Mouse (Mus musculus): ENCODE data around the gene Pck2. TPM values are rescaled to one million over a fixed set of nuclear protein-coding genes. Genes with fewer than 3 reads are reported as not detected.

Gene Pck2
- polyA plus RNA-seq (2011; ENCODE audit: insufficient read depth, insufficient read length, low replicate concordance, missing spikeins): 42.6 and 60.8 TPM in 2 replicates

DNA sequence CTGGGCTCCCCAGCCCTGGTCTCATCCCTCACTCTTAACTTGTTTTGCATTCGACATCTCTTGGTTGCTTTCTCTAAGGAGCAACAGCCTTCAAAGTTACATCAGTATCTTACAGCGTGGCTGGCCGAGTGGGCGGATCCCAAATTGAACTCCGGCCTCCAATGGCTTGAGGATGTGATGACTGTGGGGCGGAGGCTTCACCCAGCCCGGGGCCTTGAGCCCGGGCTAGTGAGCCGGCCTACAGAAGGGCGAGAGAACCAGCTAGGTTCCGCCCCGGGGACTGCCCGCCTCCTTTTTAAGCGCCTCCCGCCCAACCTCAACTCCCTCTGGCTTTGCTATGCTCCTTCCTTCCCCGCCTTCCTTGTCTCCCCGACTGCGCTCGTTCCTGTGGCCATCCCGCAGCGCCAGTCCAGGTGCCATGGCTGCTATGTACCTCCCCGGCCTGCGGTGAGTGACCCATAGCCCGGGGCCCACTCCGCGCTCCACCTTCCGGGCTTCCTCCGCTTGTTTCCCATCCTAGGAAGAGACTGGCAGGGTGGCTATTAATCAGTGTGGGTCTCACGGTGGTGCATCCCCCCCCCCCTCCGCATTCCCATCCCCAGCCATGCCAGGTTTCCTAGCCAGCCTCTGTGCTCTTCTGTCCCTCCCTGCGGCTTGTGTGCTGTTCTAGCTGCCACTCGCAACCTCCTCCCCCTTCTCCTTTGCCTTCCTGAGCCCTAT, at the start of gene Pck2:
Pck2 (plus strand) TSS at position 200 of the 720 bp plus-strand sequence.
- TF ChIP-seq CTCF (IDR thresholded peaks at IDR 0.05; ENCODE audit: control insufficient read depth, insufficient read depth, low read length): no peak
- peak; percentile 83 for TF ChIP-seq POLR2A (IDR thresholded peaks at IDR 0.05; ENCODE audit: borderline replicate concordance, control insufficient read depth, low read depth, low read length)
- peak within 1 kb of the TSS; percentile 90 for H3K4me3 ChIP-seq (replicated peaks; ENCODE audit: control insufficient read depth, low read depth, low read length)
- under 1% methylated on average over 32 of the region's 32 CpGs for WGBS
- no peaks in the 10 kb centered on the region for H3K4me1 ChIP-seq (ENCODE audit: control insufficient read depth, insufficient read depth, low read length)
- H3K27ac ChIP-seq (ENCODE audit: control insufficient read depth, insufficient read depth, low read depth, low read length, poor library complexity): peak within 1 kb of the TSS; percentile 91

DNA sequence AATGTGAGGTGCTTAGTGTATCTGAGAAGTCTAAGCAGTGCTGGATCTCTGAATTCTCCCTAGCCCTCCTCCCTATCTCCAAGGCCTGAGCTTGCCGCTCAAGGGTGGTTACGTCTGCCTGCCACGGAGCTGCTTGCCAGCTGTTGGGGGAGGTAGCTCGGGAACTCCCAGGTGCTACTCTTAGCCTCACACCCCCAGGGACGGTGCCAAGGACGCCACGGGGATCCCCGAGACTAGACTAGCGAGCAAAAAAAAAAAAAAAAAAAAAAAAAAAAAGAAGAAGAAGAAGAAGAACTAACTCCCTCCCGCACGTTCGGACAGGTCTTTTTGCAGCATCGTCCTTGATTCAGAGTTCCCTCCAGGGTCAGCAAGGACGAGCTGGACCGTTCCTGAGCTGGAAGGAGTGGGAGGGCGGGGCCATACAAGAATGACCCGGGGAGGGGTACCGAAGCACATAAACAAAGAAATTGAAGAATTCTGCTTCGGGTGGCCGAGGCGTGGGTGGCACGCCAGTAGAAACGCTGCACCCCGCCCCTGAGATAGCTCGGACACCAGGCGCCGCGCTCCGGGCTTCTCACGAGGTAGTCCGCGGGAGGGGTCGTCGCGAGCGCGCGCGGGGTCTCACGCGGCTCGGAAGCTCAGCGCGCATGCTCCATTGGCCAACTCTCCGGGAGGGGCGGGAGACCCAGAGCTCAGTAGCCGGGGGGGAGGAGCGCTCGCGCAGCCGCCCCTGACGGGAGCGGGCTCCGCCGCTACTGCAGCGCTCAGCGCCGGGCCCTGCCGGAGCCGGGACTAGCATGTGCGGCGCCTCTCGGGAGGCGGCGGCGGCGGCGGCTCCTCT, 49.5 kb upstream of the Pck2 start, which contains the start of gene Carmil3:
Carmil3 (plus strand) TSS at position 291 of the 841 bp plus-strand sequence.
- Histone ChIP-seq H3K27ac (ENCODE audit: control insufficient read depth, insufficient read depth, low read depth, low read length, poor library complexity) (no peak within 1 kb of the TSS), H3K4me3 (replicated peaks; ENCODE audit: control insufficient read depth, low read depth, low read length) (peak within 1 kb of the TSS; percentile 45), H3K4me1 (ENCODE audit: control insufficient read depth, insufficient read depth, low read length) (no peaks in the 10 kb centered on the region; the same call in 1 of the 2 replicates)
- 2% methylated on average over 68 of the region's 68 CpGs for WGBS
- TF ChIP-seq CTCF (IDR thresholded peaks at IDR 0.05; ENCODE audit: control insufficient read depth, insufficient read depth, low read length) (no peak), POLR2A (IDR thresholded peaks at IDR 0.05; ENCODE audit: borderline replicate concordance, control insufficient read depth, low read depth, low read length) (no peak)

DNA sequence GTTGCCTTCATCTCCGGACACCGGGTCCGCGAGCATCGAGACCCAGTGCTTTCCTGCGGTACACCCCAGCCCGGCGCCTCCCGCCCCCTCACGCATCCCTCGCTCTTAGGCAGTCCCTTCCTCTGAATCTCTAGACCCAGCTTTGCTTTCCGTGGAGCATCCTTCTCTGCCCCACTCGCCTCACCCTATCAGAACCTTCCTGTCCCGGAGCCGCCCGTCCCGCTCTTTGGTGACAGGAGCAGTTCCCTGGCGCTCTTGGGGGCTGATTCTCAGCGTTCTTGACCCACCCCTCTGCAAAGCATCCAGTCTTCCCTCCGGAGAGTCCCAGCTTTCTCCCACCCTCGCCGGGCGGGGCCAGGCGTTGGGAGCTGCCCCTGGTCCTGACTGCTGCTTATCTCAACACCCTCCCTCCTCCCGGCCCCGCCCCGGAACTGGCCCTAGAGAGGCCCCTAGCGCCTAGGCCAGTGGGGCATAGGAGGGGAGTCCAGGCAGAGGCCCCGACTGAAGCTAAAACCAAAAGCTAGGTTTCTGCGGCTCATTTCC, 48.7 kb upstream of the Pck2 start:
- H3K27ac ChIP-seq (ENCODE audit: control insufficient read depth, insufficient read depth, low read depth, low read length, poor library complexity): no peak overlapping the region
- TF ChIP-seq POLR2A (IDR thresholded peaks at IDR 0.05; ENCODE audit: borderline replicate concordance, control insufficient read depth, low read depth, low read length): no peak
- no peak for TF ChIP-seq CTCF (IDR thresholded peaks at IDR 0.05; ENCODE audit: control insufficient read depth, insufficient read depth, low read length)
- peak overlapping the region; percentile 43 for H3K4me3 ChIP-seq (replicated peaks; ENCODE audit: control insufficient read depth, low read depth, low read length)
- H3K4me1 ChIP-seq (ENCODE audit: control insufficient read depth, insufficient read depth, low read length): no peaks in the 10 kb centered on the region; the same call in 1 of the 2 replicates
- 1% methylated on average over 30 of the region's 30 CpGs for WGBS

DNA sequence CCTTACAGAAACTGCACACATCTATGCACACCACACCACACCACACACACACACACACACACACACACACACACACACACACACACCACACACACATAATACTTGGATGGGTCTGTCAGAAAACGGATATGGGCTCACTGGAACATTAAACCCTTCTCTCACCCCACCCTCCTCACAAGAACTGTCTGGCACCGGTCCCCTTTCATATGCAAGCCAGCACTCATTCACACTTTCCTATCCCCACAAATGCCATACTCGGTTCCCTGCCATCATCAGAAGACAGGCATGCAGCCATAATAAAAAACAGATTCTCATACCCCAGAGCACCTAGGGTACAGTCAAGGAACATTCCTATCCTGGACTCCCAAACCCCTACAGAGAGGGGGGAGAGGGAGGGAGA, 48.0 kb upstream of the Pck2 start:
- Histone ChIP-seq H3K4me3 (replicated peaks; ENCODE audit: control insufficient read depth, low read depth, low read length) (no peak overlapping the region), H3K4me1 (ENCODE audit: control insufficient read depth, insufficient read depth, low read length) (no peaks in the 10 kb centered on the region; the same call in 1 of the 2 replicates), H3K27ac (ENCODE audit: control insufficient read depth, insufficient read depth, low read depth, low read length, poor library complexity) (no peak overlapping the region)
- no peak for TF ChIP-seq CTCF (IDR thresholded peaks at IDR 0.05; ENCODE audit: control insufficient read depth, insufficient read depth, low read length)
- TF ChIP-seq POLR2A (IDR thresholded peaks at IDR 0.05; ENCODE audit: borderline replicate concordance, control insufficient read depth, low read depth, low read length): no peak
- WGBS: 63% methylated on average over 3 of the region's 3 CpGs

- no peaks in the 10 kb centered on the region; the same call in 1 of the 2 replicates for H3K4me1 ChIP-seq (ENCODE audit: control insufficient read depth, insufficient read depth, low read length)
- no peak for TF ChIP-seq POLR2A (IDR thresholded peaks at IDR 0.05; ENCODE audit: borderline replicate concordance, control insufficient read depth, low read depth, low read length)
- 73% methylated on average over 19 of the region's 20 CpGs for WGBS
- H3K27ac ChIP-seq (ENCODE audit: control insufficient read depth, insufficient read depth, low read depth, low read length, poor library complexity): no peak overlapping the region
- no peak overlapping the region for H3K4me3 ChIP-seq (replicated peaks; ENCODE audit: control insufficient read depth, low read depth, low read length)
Observed at GRCm38 (mm10) chr14:55495509-55496240, 44.4 kb upstream of the Pck2 start.

- Histone ChIP-seq H3K4me1 (ENCODE audit: control insufficient read depth, insufficient read depth, low read length) (no peaks in the 10 kb centered on the region), H3K4me3 (replicated peaks; ENCODE audit: control insufficient read depth, low read depth, low read length) (no peak overlapping the region), H3K27ac (ENCODE audit: control insufficient read depth, insufficient read depth, low read depth, low read length, poor library complexity) (no peak overlapping the region)
- 68% methylated on average over 16 of the region's 16 CpGs for whole genome bisulfite sequencing
- TF ChIP-seq POLR2A (IDR thresholded peaks at IDR 0.05; ENCODE audit: borderline replicate concordance, control insufficient read depth, low read depth, low read length) (no peak), CTCF (IDR thresholded peaks at IDR 0.05; ENCODE audit: control insufficient read depth, insufficient read depth, low read length) (no peak)
Observed at GRCm38 (mm10) chr14:55496761-55497448, 43.2 kb upstream of the Pck2 start.

- peak; percentile 99 for TF ChIP-seq CTCF (IDR thresholded peaks at IDR 0.05; ENCODE audit: control insufficient read depth, insufficient read depth, low read length)
- TF ChIP-seq POLR2A (IDR thresholded peaks at IDR 0.05; ENCODE audit: borderline replicate concordance, control insufficient read depth, low read depth, low read length): no peak
- WGBS: 34% methylated on average over 6 of the region's 6 CpGs
Observed at GRCm38 (mm10) chr14:55497449-55497821, 42.6 kb upstream of the Pck2 start.

More at GRCm38 (mm10) chr14:55497449-55497821, 42.6 kb upstream of the Pck2 start:
- no peaks in the 10 kb centered on the region for H3K4me1 ChIP-seq (ENCODE audit: control insufficient read depth, insufficient read depth, low read length)
- no peak overlapping the region for H3K4me3 ChIP-seq (replicated peaks; ENCODE audit: control insufficient read depth, low read depth, low read length)
- no peak overlapping the region for H3K27ac ChIP-seq (ENCODE audit: control insufficient read depth, insufficient read depth, low read depth, low read length, poor library complexity)
